Comparison of ENCODE assay signal across 16 mouse cellular contexts in genomic region chr2:3710521-3710920, GRCm38 (mm10).
DNase-seq lines count a peak whose midpoint lies in the region; ATAC-seq lines count a peak whose summit lies in the region.
"Had no signal": no experiment of that assay in that cellular context is flagged by ENCODE, and none has a peak within 500 bp of the region (broad histone marks: within the 10 kb centered on the region; RNA-seq: fewer than 3 reads in every experiment).

No protein-coding gene starts in this region.

- peak; percentile 81 for DNase-seq in CD4-positive, CD25-positive, alpha-beta regulatory T cell, adult 2 months (ENCODE audit: low read depth, low spot score)
- DNase-seq in CD8-positive naive resting alpha-beta T cell, adult 2 months (ENCODE audit: low read depth in 2 of 2, low spot score in 2 of 2), result peak; percentile 52 to 63
- DNase-seq in urinary bladder, postnatal 4 days (ENCODE audit: low spot score in 2 of 2), result no peak
- DNase-seq in heart, adult 8-10 months (ENCODE audit: low spot score), result no peak
- DNase-seq in ovary, postnatal 10 days (ENCODE audit: low spot score), result no peak
- DNase-seq: adrenal gland, postnatal 10 days; cerebellum, adult 11 months; cerebellum, adult 9-10 months; cerebellum, postnatal 36 days; gastrocnemius, postnatal 14 days; heart, postnatal 14 days had no signal

- peak; percentile 69 for ATAC-seq in inflammation-experienced regulatory T-cells, adult 6 months
- peak; percentile 20; the same call in 1 of the 2 replicates for ATAC-seq in neutrophil, adult 5-6 weeks (ENCODE audit: extremely low read depth, insufficient number of reproducible peaks, low FRiP score, poor library complexity, severe bottlenecking)
- ATAC-seq: forebrain, embryonic 16.5 days; hindbrain, postnatal 0 days; intestine, embryonic 16.5 days had no signal

Comparison
In these comparisons a context has a peak if more than half of its experiments do, and no peak if none do; other contexts are left out.
1. DNase-seq: peak in CD4-positive, CD25-positive, alpha-beta regulatory T cell, adult 2 months (single experiment) and CD8-positive naive resting alpha-beta T cell, adult 2 months (2 of 2); none in urinary bladder, postnatal 4 days (0 of 2), heart, adult 8-10 months (single experiment) and ovary, postnatal 10 days (single experiment).